Mouse (Mus musculus) small intestine, adult 2 months (tissue): ENCODE data around the gene Cd300lb. TPM values are rescaled to one million over a fixed set of nuclear protein-coding genes. Genes with fewer than 3 reads are reported as not detected.

ENCODE experiments used
- H3K27ac ChIP-seq: fragments of 200-500 bp; 2 replicates; pipeline ENCODE4 v1.5.1; 2012; ENCODE audit warnings: low read depth, low read length, control low read depth, inconsistent platforms; ENCODE audit not compliant: insufficient read depth
- H3K27me3 ChIP-seq: fragments of 200-500 bp; 2 replicates; pipeline ENCODE4 v1.6.1; 2012; ENCODE audit warnings: mild to moderate bottlenecking, moderate library complexity, low read length, inconsistent platforms; ENCODE audit not compliant: control insufficient read depth, insufficient read depth
- H3K36me3 ChIP-seq: fragments of 200-500 bp; 2 replicates; pipeline ENCODE4 v1.6.1; 2012; ENCODE audit warnings: mild to moderate bottlenecking, low read length, control low read depth, inconsistent platforms; ENCODE audit not compliant: control insufficient read depth, insufficient read depth
- H3K4me1 ChIP-seq: fragments of 200-500 bp; 2 replicates; pipeline ENCODE4 v1.6.1; 2012; ENCODE audit warnings: low read length, inconsistent platforms, mixed read lengths; ENCODE audit not compliant: control insufficient read depth, insufficient read depth, insufficient read length
- H3K4me3 ChIP-seq: fragments of 200-500 bp; 2 replicates; pipeline ENCODE4 v1.5.1; 2012; ENCODE audit warnings: low read depth, mild to moderate bottlenecking, control low read depth, inconsistent platforms, low read length, moderate library complexity
- CTCF ChIP-seq: fragments of 200-500 bp; IDR thresholded peaks from 2 replicates; pipeline ENCODE4 v1.5.1; 2012; ENCODE audit warnings: low read depth, mild to moderate bottlenecking, control low read depth, inconsistent platforms, low read length, moderate library complexity, mixed read lengths; ENCODE audit not compliant: insufficient replicate concordance, insufficient read length; ENCODE audit errors: extremely low read depth
- POLR2A ChIP-seq: fragments of 200-500 bp; IDR thresholded peaks from 2 replicates; pipeline ENCODE4 v1.6.1; 2012; ENCODE audit warnings: low read depth, mild to moderate bottlenecking, control low read depth, inconsistent platforms, low read length, moderate library complexity
- WGBS: fragments of 180-500 bp; shearing (Covaris S2); methylation state at CpG from one replicate; pipeline ENCODE4 v1.1.7; 2018; 5-methylcytosine and 5-hydroxymethylcytosine counted together
- polyA plus RNA-seq: library from polyadenylated mRNA; depleted of rRNA; stranded (reverse); fragments of >200 nt; gene quantifications from 2 replicates; pipeline ENCODE4 v1.2.3, GENCODE M21; 2012; rRNA removed

Gene Cd300lb
- 0.46 and 0.77 TPM in 2 replicates for polyA plus RNA-seq

GRCm38 (mm10) chr11:114934144-114934543 lies at the start of gene Cd300lb:
TSS of gene Cd300lb (minus strand) at chr11:114934386.
- no peaks in the 10 kb centered on the region for H3K4me1 ChIP-seq
- peak within 1 kb of the TSS; percentile 11 for H3K4me3 ChIP-seq
- WGBS: 21% methylated on average over 6 of the region's 6 CpGs
- H3K27me3 ChIP-seq: no peaks in the 10 kb centered on the region
- TF ChIP-seq POLR2A (no peak), CTCF (no peak)
- H3K36me3 ChIP-seq: no peaks in the 10 kb centered on the region
- no peak within 1 kb of the TSS for H3K27ac ChIP-seq

DNA sequence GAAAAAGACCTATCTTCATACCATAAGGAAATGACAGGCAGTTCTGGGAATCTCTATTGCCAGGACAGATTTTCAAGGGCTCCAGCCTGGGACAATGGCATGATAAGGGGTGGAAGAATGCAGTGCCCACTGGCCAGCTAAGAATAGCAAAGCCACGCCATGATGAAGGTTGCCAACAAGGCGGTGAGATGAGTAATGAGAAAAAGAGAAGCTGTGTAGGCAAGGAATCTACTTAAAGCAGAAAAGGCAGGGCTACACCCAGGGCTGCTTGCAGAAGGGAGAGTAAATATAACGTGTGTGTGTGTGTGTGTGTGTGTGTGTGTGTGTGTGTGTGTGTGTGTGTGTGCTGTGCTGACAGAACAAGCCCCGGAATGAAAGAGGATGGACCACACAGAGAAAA lies 47.7 kb upstream of the Cd300lb start:
- no peaks in the 10 kb centered on the region for H3K4me1 ChIP-seq
- TF ChIP-seq CTCF: no peak
- TF ChIP-seq POLR2A: no peak
- no peaks in the 10 kb centered on the region for H3K27me3 ChIP-seq
- 49% methylated on average over 4 of the region's 4 CpGs for WGBS
- H3K4me3 ChIP-seq: no peak overlapping the region
- H3K36me3 ChIP-seq: no peaks in the 10 kb centered on the region
- no peak overlapping the region for H3K27ac ChIP-seq

DNA sequence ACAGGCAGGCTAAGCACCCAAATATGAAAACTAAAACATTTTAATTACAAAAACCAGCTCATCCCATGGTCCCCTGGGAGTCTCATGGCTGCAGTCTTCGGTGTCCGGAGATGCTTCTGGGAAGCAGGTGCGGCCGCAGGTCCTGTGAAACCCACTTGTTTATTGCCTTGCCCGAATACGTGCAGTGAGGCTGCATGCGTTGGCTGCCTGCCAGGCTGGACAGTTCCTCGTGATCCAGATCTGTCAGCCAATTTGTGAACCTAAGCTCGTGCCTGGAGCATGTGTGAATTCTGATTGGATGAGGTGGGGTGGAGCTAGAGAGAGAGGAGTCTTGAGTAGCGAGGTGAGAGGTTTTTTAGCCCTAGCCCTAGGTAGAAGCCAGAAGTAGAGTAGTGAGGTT lies 38.5 kb upstream of the Cd300lb start:
- H3K27ac ChIP-seq: no peak overlapping the region
- 75% methylated on average over 10 of the region's 10 CpGs for WGBS
- no peak for TF ChIP-seq CTCF

GRCm38 (mm10) chr11:114968752-114969207 lies 34.6 kb upstream of the Cd300lb start, which contains the start of gene Cd300c:
TSS of gene Cd300c (minus strand) at chr11:114969157.
- Histone ChIP-seq H3K27me3 (no peaks in the 10 kb centered on the region), H3K4me1 (no peaks in the 10 kb centered on the region), H3K4me3 (no peak within 1 kb of the TSS), H3K36me3 (no peaks in the 10 kb centered on the region), H3K27ac (no peak within 1 kb of the TSS)
- WGBS: 75% methylated on average over 9 of the region's 9 CpGs
- no peak for TF ChIP-seq POLR2A
- no peak for TF ChIP-seq CTCF

More for the DNA sequence above, 38.5 kb upstream of the Cd300lb start:
- Histone ChIP-seq H3K4me3 (no peak overlapping the region), H3K27me3 (no peaks in the 10 kb centered on the region), H3K4me1 (no peaks in the 10 kb centered on the region), H3K36me3 (no peaks in the 10 kb centered on the region)

DNA sequence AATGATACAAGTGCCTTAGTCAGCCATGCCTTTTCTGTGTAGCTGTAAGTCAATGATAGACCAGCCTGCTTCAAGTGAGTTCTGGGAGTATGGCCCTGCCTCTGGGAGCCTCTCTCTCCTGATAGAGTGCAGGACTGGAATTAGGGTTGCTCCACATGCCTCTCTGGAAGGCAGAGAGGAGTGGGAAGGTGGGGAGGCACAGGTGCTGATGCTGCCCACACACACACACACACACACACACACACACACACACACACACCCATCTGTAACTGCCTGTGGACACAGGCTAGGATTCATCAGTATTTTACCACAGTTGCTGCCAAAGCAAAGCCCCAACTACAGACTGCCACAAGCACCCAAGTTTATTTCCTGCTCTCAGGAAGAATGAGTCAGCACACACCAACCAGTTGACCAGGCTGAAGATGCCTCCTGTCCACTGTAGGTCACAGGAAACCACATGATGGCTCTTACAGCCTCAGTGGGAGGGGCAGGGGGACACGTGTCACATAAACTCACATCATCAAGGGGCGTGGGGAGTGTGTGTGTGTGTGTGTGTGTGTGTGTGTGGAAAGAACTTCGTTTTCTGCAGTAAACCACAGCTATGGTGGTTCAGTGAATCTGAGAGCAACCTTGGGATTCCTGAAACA lies 31.1 kb upstream of the Cd300lb start:
- 26% methylated on average over 3 of the region's 3 CpGs for WGBS
- H3K4me3 ChIP-seq: no peak overlapping the region
- H3K27me3 ChIP-seq: no peaks in the 10 kb centered on the region
- no peaks in the 10 kb centered on the region for H3K36me3 ChIP-seq
- no peaks in the 10 kb centered on the region for H3K4me1 ChIP-seq
- TF ChIP-seq POLR2A (no peak), CTCF (no peak)
- H3K27ac ChIP-seq: no peak overlapping the region

- Histone ChIP-seq H3K27ac (no peak overlapping the region), H3K36me3 (no peaks in the 10 kb centered on the region), H3K27me3 (no peaks in the 10 kb centered on the region), H3K4me3 (no peak overlapping the region), H3K4me1 (no peaks in the 10 kb centered on the region)
- WGBS: 43% methylated on average over 1 of the region's 1 CpGs
- no peak for TF ChIP-seq POLR2A
- TF ChIP-seq CTCF: no peak
Observed at GRCm38 (mm10) chr11:114960369-114960768, 26.2 kb upstream of the Cd300lb start.

GRCm38 (mm10) chr11:114933591-114933990 lies 595 bp downstream of the Cd300lb start:
- H3K27me3 ChIP-seq: no peaks in the 10 kb centered on the region
- WGBS: 27% methylated on average over 4 of the region's 4 CpGs
- no peaks in the 10 kb centered on the region for H3K4me1 ChIP-seq
- H3K36me3 ChIP-seq: no peaks in the 10 kb centered on the region
- H3K4me3 ChIP-seq: peak overlapping the region; percentile 11; the same call in 1 of the 2 replicates
- H3K27ac ChIP-seq: no peak overlapping the region
- no peak for TF ChIP-seq POLR2A
- no peak for TF ChIP-seq CTCF

- Histone ChIP-seq H3K27me3 (no peaks in the 10 kb centered on the region), H3K4me1 (no peaks in the 10 kb centered on the region), H3K27ac (no peak overlapping the region), H3K4me3 (no peak overlapping the region), H3K36me3 (no peaks in the 10 kb centered on the region)
- WGBS: 74% methylated on average over 5 of the region's 5 CpGs
- TF ChIP-seq POLR2A (no peak), CTCF (no peak)
Observed at GRCm38 (mm10) chr11:114931041-114931440, 3.1 kb downstream of the Cd300lb start.
